Mouse (Mus musculus): ENCODE results near the gene 5730522E02Rik. TPM values are rescaled to one million over a fixed set of nuclear protein-coding genes. Genes with fewer than 3 reads are reported as not detected.

The 5730522E02Rik gene
- polyA plus RNA-seq, 1 experiment from 2014 or later = 14.6 TPM

DNA sequence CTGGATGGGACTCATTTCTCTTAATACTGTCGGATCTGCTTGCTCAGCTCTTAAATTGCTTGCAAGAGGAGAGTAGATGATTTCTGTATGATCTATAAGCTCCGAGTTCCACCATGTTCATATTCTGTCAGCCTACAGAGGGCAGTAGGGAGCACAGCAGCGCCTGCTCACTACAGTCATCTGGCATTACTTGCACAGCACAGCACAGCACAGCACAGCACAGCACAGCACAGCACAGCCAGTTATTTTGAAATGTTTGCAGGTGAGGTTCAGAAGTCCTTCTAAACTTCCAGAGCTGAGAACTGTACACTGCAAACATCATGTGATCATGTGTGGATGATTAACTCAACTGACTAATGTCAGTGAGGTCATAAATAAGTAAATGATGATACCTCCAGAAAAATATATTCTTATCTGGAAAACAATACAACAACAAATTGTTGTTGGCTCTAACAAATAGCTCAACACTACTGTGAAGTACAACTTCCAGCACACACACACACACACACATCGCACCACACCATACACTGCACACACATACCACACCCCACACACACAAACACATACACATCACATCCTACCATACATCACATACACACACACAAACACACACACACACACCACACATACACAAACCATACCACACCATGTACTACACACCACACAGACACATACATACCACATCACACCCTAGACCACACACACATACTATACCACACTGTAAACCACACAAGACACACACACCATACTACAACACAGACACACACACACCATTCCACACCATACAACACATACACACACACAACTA lies 9.4 kb downstream of the 5730522E02Rik start:
- Histone ChIP-seq H3K9me3 (replicated peaks; ENCODE audit: control insufficient read depth, low read length) (no peaks in the 10 kb centered on the region), H3K27ac (ENCODE audit: low read depth, low read length) (no peak overlapping the region), H3K4me1 (ENCODE audit: control insufficient read depth, insufficient read depth, low read length) (no peaks in the 10 kb centered on the region), H3K4me2 (ENCODE audit: low read length) (no peak overlapping the region), H3K36me3 (ENCODE audit: control insufficient read depth, insufficient read depth, low read length) (no peaks in the 10 kb centered on the region), H3K27me3 (replicated peaks; ENCODE audit: control insufficient read depth, insufficient read depth, low read length) (no peaks in the 10 kb centered on the region), H3K4me3 (ENCODE audit: low read depth, low read length) (no peak overlapping the region), H3K9ac (ENCODE audit: low read length) (no peak overlapping the region)
- DNase-seq (ENCODE audit: low spot score) (peak; percentile 47), ATAC-seq (peak; percentile 73)
- 51% methylated on average over 4 of the region's 4 CpGs for WGBS

DNA sequence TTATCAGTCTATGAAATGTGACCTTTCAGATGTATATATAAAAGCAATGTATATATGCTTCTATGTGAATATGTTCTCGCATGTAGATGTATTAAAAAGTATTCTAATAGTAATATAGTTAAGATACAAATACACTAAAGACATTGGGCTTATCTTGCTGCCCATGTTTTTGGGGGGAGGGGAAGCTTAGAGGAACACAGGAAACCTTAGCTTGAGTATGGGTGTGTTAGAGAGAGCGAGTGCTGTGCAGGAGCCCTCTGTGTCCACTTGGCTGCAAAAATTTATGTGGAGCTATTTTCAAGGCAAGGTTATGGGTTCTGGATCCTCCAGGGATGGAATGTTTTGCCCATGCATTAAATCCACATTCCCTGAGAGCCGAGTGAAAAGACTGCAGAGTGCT lies 15.1 kb downstream of the 5730522E02Rik start:
- Histone ChIP-seq H3K36me3 (ENCODE audit: control insufficient read depth, insufficient read depth, low read length) (no peaks in the 10 kb centered on the region), H3K27me3 (replicated peaks; ENCODE audit: control insufficient read depth, insufficient read depth, low read length) (no peaks in the 10 kb centered on the region), H3K9ac (ENCODE audit: low read length) (no peak overlapping the region), H3K27ac (ENCODE audit: low read depth, low read length) (no peak overlapping the region), H3K9me3 (replicated peaks; ENCODE audit: control insufficient read depth, low read length) (no peaks in the 10 kb centered on the region), H3K4me1 (ENCODE audit: control insufficient read depth, insufficient read depth, low read length) (no peaks in the 10 kb centered on the region), H3K4me3 (ENCODE audit: low read depth, low read length) (no peak overlapping the region), H3K4me2 (ENCODE audit: low read length) (no peak overlapping the region)
- no peak for ATAC-seq
- DNase-seq (ENCODE audit: low spot score) = no peak
- WGBS = 92% methylated on average over 3 of the region's 3 CpGs

GRCm38 (mm10) chr11:26187231-26187967 lies 23.2 kb downstream of the 5730522E02Rik start:
- Histone ChIP-seq H3K27ac (ENCODE audit: low read depth, low read length) (no peak overlapping the region), H3K9ac (ENCODE audit: low read length) (no peak overlapping the region), H3K36me3 (ENCODE audit: control insufficient read depth, insufficient read depth, low read length) (no peaks in the 10 kb centered on the region), H3K4me1 (ENCODE audit: control insufficient read depth, insufficient read depth, low read length) (no peaks in the 10 kb centered on the region), H3K9me3 (replicated peaks; ENCODE audit: control insufficient read depth, low read length) (no peaks in the 10 kb centered on the region), H3K4me2 (ENCODE audit: low read length) (no peak overlapping the region), H3K27me3 (replicated peaks; ENCODE audit: control insufficient read depth, insufficient read depth, low read length) (no peaks in the 10 kb centered on the region), H3K4me3 (ENCODE audit: low read depth, low read length) (no peak overlapping the region)
- ATAC-seq = no peak
- DNase-seq (ENCODE audit: low spot score) = peak; percentile 29
- 70% methylated on average over 3 of the region's 3 CpGs for WGBS

GRCm38 (mm10) chr11:26170572-26170971 lies 40.0 kb downstream of the 5730522E02Rik start:
- Histone ChIP-seq H3K4me3 (ENCODE audit: low read depth, low read length) (no peak overlapping the region), H3K9ac (ENCODE audit: low read length) (no peak overlapping the region), H3K4me1 (ENCODE audit: control insufficient read depth, insufficient read depth, low read length) (no peaks in the 10 kb centered on the region), H3K4me2 (ENCODE audit: low read length) (no peak overlapping the region), H3K27ac (ENCODE audit: low read depth, low read length) (no peak overlapping the region), H3K9me3 (replicated peaks; ENCODE audit: control insufficient read depth, low read length) (no peaks in the 10 kb centered on the region), H3K27me3 (replicated peaks; ENCODE audit: control insufficient read depth, insufficient read depth, low read length) (no peaks in the 10 kb centered on the region), H3K36me3 (ENCODE audit: control insufficient read depth, insufficient read depth, low read length) (no peaks in the 10 kb centered on the region)
- no peak for ATAC-seq
- WGBS = 94% methylated on average over 2 of the region's 2 CpGs
- no peak for DNase-seq (ENCODE audit: low spot score)

DNA sequence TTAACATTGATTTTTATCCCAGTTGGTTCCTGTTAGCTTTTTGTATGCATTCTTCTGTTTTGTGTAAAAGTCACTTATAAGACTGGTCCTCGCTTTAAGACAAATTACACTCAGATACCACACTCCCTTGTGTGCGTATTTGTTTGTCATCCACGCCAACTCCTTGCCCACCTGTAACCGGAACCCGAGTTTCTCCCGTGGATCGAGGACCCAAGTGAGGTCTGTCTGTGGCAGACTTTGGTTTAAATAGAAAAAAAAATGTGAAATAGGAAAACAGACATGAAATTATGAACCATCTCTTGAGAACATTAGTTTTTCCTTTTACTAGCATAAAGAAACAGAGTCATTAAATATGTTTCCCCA lies 43.0 kb downstream of the 5730522E02Rik start:
- H3K4me3 ChIP-seq (ENCODE audit: low read depth, low read length) = no peak overlapping the region
- no peak overlapping the region for H3K9ac ChIP-seq (ENCODE audit: low read length)
- H3K4me2 ChIP-seq (ENCODE audit: low read length) = no peak overlapping the region
- DNase-seq (ENCODE audit: low spot score) = no peak
- no peak for ATAC-seq
- H3K27ac ChIP-seq (ENCODE audit: low read depth, low read length) = no peak overlapping the region
- H3K36me3 ChIP-seq (ENCODE audit: control insufficient read depth, insufficient read depth, low read length) = no peaks in the 10 kb centered on the region
- H3K4me1 ChIP-seq (ENCODE audit: control insufficient read depth, insufficient read depth, low read length) = no peaks in the 10 kb centered on the region
- no peaks in the 10 kb centered on the region for H3K9me3 ChIP-seq (replicated peaks; ENCODE audit: control insufficient read depth, low read length)
- H3K27me3 ChIP-seq (replicated peaks; ENCODE audit: control insufficient read depth, insufficient read depth, low read length) = no peaks in the 10 kb centered on the region
- 96% methylated on average over 7 of the region's 7 CpGs for WGBS

- no peaks in the 10 kb centered on the region for H3K36me3 ChIP-seq (ENCODE audit: control insufficient read depth, insufficient read depth, low read length)
- 83% methylated on average over 4 of the region's 4 CpGs for WGBS
- ATAC-seq (no peak), DNase-seq (ENCODE audit: low spot score) (no peak)
- no peaks in the 10 kb centered on the region for H3K27me3 ChIP-seq (replicated peaks; ENCODE audit: control insufficient read depth, insufficient read depth, low read length)
- H3K9me3 ChIP-seq (replicated peaks; ENCODE audit: control insufficient read depth, low read length) = no peaks in the 10 kb centered on the region
- no peak overlapping the region for H3K27ac ChIP-seq (ENCODE audit: low read depth, low read length)
- no peak overlapping the region for H3K4me2 ChIP-seq (ENCODE audit: low read length)
- no peak overlapping the region for H3K4me3 ChIP-seq (ENCODE audit: low read depth, low read length)
- no peak overlapping the region for H3K9ac ChIP-seq (ENCODE audit: low read length)
- no peaks in the 10 kb centered on the region for H3K4me1 ChIP-seq (ENCODE audit: control insufficient read depth, insufficient read depth, low read length)
Observed at GRCm38 (mm10) chr11:26166966-26167608, 43.5 kb downstream of the 5730522E02Rik start.

GRCm38 (mm10) chr11:26164651-26165259 lies 45.8 kb downstream of the 5730522E02Rik start:
- 89% methylated on average over 5 of the region's 5 CpGs for WGBS
- H3K27me3 ChIP-seq (replicated peaks; ENCODE audit: control insufficient read depth, insufficient read depth, low read length) = no peaks in the 10 kb centered on the region
- DNase-seq (ENCODE audit: low spot score) = no peak
- H3K9me3 ChIP-seq (replicated peaks; ENCODE audit: control insufficient read depth, low read length) = no peaks in the 10 kb centered on the region
- H3K36me3 ChIP-seq (ENCODE audit: control insufficient read depth, insufficient read depth, low read length) = no peaks in the 10 kb centered on the region
- no peak overlapping the region for H3K4me2 ChIP-seq (ENCODE audit: low read length)
- no peak overlapping the region for H3K27ac ChIP-seq (ENCODE audit: low read depth, low read length)
- H3K4me1 ChIP-seq (ENCODE audit: control insufficient read depth, insufficient read depth, low read length) = no peaks in the 10 kb centered on the region
- H3K4me3 ChIP-seq (ENCODE audit: low read depth, low read length) = no peak overlapping the region
- ATAC-seq = no peak
- no peak overlapping the region for H3K9ac ChIP-seq (ENCODE audit: low read length)

- H3K4me1 ChIP-seq (ENCODE audit: control insufficient read depth, insufficient read depth, low read length) = no peaks in the 10 kb centered on the region
- 88% methylated on average over 5 of the region's 5 CpGs for WGBS
- no peak overlapping the region for H3K27ac ChIP-seq (ENCODE audit: low read depth, low read length)
- no peaks in the 10 kb centered on the region for H3K27me3 ChIP-seq (replicated peaks; ENCODE audit: control insufficient read depth, insufficient read depth, low read length)
- ATAC-seq (no peak), DNase-seq (ENCODE audit: low spot score) (no peak)
- no peaks in the 10 kb centered on the region for H3K9me3 ChIP-seq (replicated peaks; ENCODE audit: control insufficient read depth, low read length)
- H3K36me3 ChIP-seq (ENCODE audit: control insufficient read depth, insufficient read depth, low read length) = no peaks in the 10 kb centered on the region
- no peak overlapping the region for H3K9ac ChIP-seq (ENCODE audit: low read length)
- H3K4me2 ChIP-seq (ENCODE audit: low read length) = no peak overlapping the region
- no peak overlapping the region for H3K4me3 ChIP-seq (ENCODE audit: low read depth, low read length)
Observed at GRCm38 (mm10) chr11:26161354-26161753, 49.2 kb downstream of the 5730522E02Rik start.

All from forebrain, embryonic 14.5 days (tissue).